Mouse (Mus musculus): ENCODE results near the gene Fam71d. TPM values are rescaled to one million over a fixed set of nuclear protein-coding genes. Genes with fewer than 3 reads are reported as not detected.

The Fam71d gene
- polyA plus RNA-seq, 1 experiment, result 460 TPM

DNA sequence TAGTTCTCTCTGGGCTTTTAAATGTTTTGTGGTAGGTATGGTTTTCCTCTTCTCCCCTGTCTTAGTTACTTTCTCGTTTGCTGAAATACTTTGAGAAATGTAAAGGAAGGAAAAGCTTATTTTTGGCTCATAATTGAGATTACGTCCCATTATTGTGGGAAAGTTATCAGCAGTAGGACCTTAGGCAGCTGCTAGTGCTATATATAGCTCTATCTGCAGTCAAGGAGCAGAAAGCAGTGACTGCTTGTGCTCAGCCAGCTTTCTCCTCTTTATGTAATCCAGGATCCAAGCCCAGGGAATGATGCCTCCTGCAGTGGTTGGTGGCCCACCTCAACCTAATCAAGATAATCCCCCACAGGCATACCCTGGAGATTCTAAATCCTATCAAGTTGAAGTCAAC is 81.9 kb downstream of the Fam71d start:
- Histone ChIP-seq H3K4me3 (ENCODE audit: control insufficient read depth, low read depth, low read length) (no peak overlapping the region), H3K27ac (ENCODE audit: control insufficient read depth, insufficient read depth, low read depth, low read length) (no peak overlapping the region), H3K4me1 (ENCODE audit: control insufficient read depth, insufficient read depth, low read length) (no peaks in the 10 kb centered on the region), H3K27me3 (ENCODE audit: control insufficient read depth, insufficient read depth, low read length) (no peaks in the 10 kb centered on the region), H3K36me3 (ENCODE audit: control insufficient read depth, insufficient read depth, low read length) (no peaks in the 10 kb centered on the region)
- TF ChIP-seq POLR2A (IDR thresholded peaks at IDR 0.05; ENCODE audit: control insufficient read depth, low read depth, low read length), result no peak

GRCm38 (mm10) chr12:78777916-78778315 is 86.6 kb downstream of the Fam71d start:
- Histone ChIP-seq H3K36me3 (ENCODE audit: control insufficient read depth, insufficient read depth, low read length) (no peaks in the 10 kb centered on the region), H3K4me1 (ENCODE audit: control insufficient read depth, insufficient read depth, low read length) (no peaks in the 10 kb centered on the region), H3K4me3 (ENCODE audit: control insufficient read depth, low read depth, low read length) (no peak overlapping the region), H3K27ac (ENCODE audit: control insufficient read depth, insufficient read depth, low read depth, low read length) (no peak overlapping the region), H3K27me3 (ENCODE audit: control insufficient read depth, insufficient read depth, low read length) (no peaks in the 10 kb centered on the region)
- TF ChIP-seq CTCF (IDR thresholded peaks at IDR 0.05; ENCODE audit: control insufficient read depth, insufficient read depth, insufficient replicate concordance, low read depth, low read length), result no peak
- no peak for TF ChIP-seq POLR2A (IDR thresholded peaks at IDR 0.05; ENCODE audit: control insufficient read depth, low read depth, low read length)

- H3K4me1 ChIP-seq (ENCODE audit: control insufficient read depth, insufficient read depth, low read length), result no peaks in the 10 kb centered on the region
- no peak overlapping the region for H3K4me3 ChIP-seq (ENCODE audit: control insufficient read depth, low read depth, low read length)
- no peaks in the 10 kb centered on the region for H3K36me3 ChIP-seq (ENCODE audit: control insufficient read depth, insufficient read depth, low read length)
- H3K27ac ChIP-seq (ENCODE audit: control insufficient read depth, insufficient read depth, low read depth, low read length), result no peak overlapping the region
- no peak for TF ChIP-seq POLR2A (IDR thresholded peaks at IDR 0.05; ENCODE audit: control insufficient read depth, low read depth, low read length)
- no peak for TF ChIP-seq CTCF (IDR thresholded peaks at IDR 0.05; ENCODE audit: control insufficient read depth, insufficient read depth, insufficient replicate concordance, low read depth, low read length)
- no peaks in the 10 kb centered on the region for H3K27me3 ChIP-seq (ENCODE audit: control insufficient read depth, insufficient read depth, low read length)
These were observed 87.2 kb downstream of the Fam71d start for GRCm38 (mm10) chr12:78778423-78779067.

Other genes with a start within 250 kb of the Fam71d start
- gene Mpp5, start 57.4 kb downstream of the Fam71d start, polyA plus RNA-seq (2012; rRNA removed), result 5.7 and 7.5 TPM in 2 replicates
- 31.8 and 38.5 TPM in 2 replicates for gene Atp6v1d, start 170.1 kb downstream of the Fam71d start, polyA plus RNA-seq (2012; rRNA removed)
- gene Eif2s1, start 170.3 kb downstream of the Fam71d start, polyA plus RNA-seq (2012; rRNA removed), result 29.3 and 45.0 TPM in 2 replicates
- 0.22 and 0.36 TPM in 2 replicates for gene Plek2, start 215.4 kb downstream of the Fam71d start, polyA plus RNA-seq (2012; rRNA removed)

Data from testis, adult 2 months (tissue).